Mouse (Mus musculus) mouse trophoblast stem cell (cell line): ENCODE results near the gene Fkbp3.

Experiments used
- in situ Hi-C, 2 experiments: fragments of 300-500 bp; cut with MseI, MboI; formaldehyde crosslinking; loops; 2 replicates in 1 of 2; 3 replicates in 1 of 2; pipeline ENCODE4 v1.15.1; 2025

Fkbp3 gene

DNA sequence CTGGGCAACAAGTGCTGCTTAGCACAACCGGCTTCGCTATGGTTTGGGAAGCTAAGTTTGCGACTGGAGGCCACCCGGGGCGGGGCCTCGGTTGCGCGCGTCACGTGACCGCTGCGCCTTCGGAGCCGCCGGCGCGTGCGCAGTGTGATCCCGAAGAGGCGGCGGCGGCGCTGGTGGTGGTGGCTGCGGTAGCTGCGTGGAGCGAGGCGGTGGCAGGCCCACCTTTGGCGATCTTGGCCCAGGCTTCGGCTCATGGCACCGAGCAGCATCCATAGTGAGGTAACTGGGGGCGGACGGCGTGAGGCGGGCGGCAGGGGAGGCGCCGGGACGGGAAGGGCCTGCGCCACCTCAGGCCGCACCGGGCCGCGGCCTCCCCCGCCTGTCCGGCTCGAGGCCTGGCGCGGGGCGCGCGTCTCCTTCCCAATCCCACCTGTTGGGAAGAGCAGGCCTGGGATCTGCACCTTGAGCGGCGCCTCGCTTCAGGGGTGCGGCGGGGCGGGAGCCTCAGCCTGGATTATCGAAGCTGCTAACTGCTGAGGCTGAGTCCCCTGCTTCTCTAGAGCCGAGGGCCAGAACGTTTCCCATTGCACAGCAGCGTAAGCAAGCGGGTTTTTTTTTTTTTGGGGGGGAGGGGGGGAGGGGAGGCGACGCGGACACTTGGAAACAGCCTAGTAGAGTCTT lies 37.5 kb downstream of the Fkbp3 start, which contains the start of gene Prpf39:
TSS of gene Prpf39 (plus strand) at position 144 of the 681 bp plus-strand sequence.
- in situ Hi-C loops = no loop called here

DNA sequence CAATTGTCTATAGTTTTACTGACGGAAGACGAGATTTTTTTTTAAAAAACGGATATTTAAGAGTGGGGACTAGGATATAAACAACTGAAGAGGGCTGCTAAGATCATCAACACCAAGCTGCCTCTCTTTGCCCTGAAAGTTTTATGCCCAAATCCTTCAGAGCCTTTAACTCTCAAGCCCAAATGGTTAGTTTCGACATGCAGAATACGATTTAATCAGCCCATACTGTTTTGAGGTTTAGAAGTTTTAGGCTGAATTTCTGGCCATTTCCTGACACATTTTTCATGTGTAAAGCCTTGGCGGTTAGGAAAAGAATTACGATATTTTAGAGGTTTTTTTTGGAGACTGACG lies 38.0 kb downstream of the Fkbp3 start:
- in situ Hi-C loops = no loop called here

DNA sequence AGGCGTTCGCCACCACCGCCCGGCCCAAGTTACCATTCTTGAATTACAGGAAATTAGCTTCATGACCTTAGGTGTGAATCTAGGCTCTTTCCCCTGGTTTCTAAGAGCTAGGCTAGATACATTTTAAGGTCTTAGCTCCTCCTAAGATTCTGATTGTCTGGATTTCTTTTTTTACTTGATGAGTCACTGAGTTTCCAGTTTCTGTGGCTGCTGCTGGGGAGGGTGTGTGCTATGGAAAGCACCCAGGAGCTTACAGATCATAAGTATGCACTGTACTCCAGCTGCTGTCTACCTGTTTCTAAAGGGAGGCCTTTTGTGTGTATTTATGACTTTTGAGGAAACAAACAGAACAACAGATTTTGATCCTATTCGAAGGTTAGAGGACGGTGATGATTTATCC lies 51.0 kb downstream of the Fkbp3 start:
- in situ Hi-C loops = no loop called here
